Mouse (Mus musculus): ENCODE measurements around the gene Exoc3l2. TPM values are rescaled to one million over a fixed set of nuclear protein-coding genes. Genes with fewer than 3 reads are reported as not detected.

Gene Exoc3l2
- polyA plus RNA-seq, 1 experiment from 2014 or later = 2.5 TPM

Other genes with a start within 250 kb of the Exoc3l2 start
- 46.8 and 47.9 TPM in 2 replicates for gene Opa3, start 235.0 kb upstream of the Exoc3l2 start, polyA plus RNA-seq (2016; fragmentation: Nextera tagmentation; extraction: Ambion mirVana)
- 99.0 and 112 TPM in 2 replicates for gene Vasp, start 191.5 kb upstream of the Exoc3l2 start, polyA plus RNA-seq (2016; fragmentation: Nextera tagmentation; extraction: Ambion mirVana)
- gene Ppm1n, start 183.3 kb upstream of the Exoc3l2 start, polyA plus RNA-seq (2016; fragmentation: Nextera tagmentation; extraction: Ambion mirVana) = 0.13 TPM in 1 of 2 replicates, not detected in the other
- 22.4 and 26.0 TPM in 2 replicates for gene Rtn2, start 180.7 kb upstream of the Exoc3l2 start, polyA plus RNA-seq (2016; fragmentation: Nextera tagmentation; extraction: Ambion mirVana)
- gene Fosb, start 153.3 kb upstream of the Exoc3l2 start, polyA plus RNA-seq (2016; fragmentation: Nextera tagmentation; extraction: Ambion mirVana) = 0.24 and 0.27 TPM in 2 replicates
- gene Ercc1, start 118.6 kb upstream of the Exoc3l2 start, polyA plus RNA-seq (2016; fragmentation: Nextera tagmentation; extraction: Ambion mirVana) = 74.0 and 84.2 TPM in 2 replicates
- 23.2 and 27.8 TPM in 2 replicates for gene Cd3eap, start 103.8 kb upstream of the Exoc3l2 start, polyA plus RNA-seq (2016; fragmentation: Nextera tagmentation; extraction: Ambion mirVana)
- gene Ppp1r13l, start 103.6 kb upstream of the Exoc3l2 start, polyA plus RNA-seq (2016; fragmentation: Nextera tagmentation; extraction: Ambion mirVana) = 12.0 and 16.2 TPM in 2 replicates
- gene Ercc2, start 81.3 kb upstream of the Exoc3l2 start, polyA plus RNA-seq (2016; fragmentation: Nextera tagmentation; extraction: Ambion mirVana) = 19.2 and 19.3 TPM in 2 replicates
- 4.4 and 5.8 TPM in 2 replicates for gene Klc3, start 59.2 kb upstream of the Exoc3l2 start, polyA plus RNA-seq (2016; fragmentation: Nextera tagmentation; extraction: Ambion mirVana)
- gene Ckm, start 58.6 kb upstream of the Exoc3l2 start, polyA plus RNA-seq (2016; fragmentation: Nextera tagmentation; extraction: Ambion mirVana) = 3.6 and 9.8 TPM in 2 replicates
- 7.0 and 8.9 TPM in 2 replicates for gene Mark4, start 4.5 kb upstream of the Exoc3l2 start, polyA plus RNA-seq (2016; fragmentation: Nextera tagmentation; extraction: Ambion mirVana)
- 1.5 and 2.0 TPM in 2 replicates for gene Bloc1s3, start 45.0 kb downstream of the Exoc3l2 start, polyA plus RNA-seq (2016; fragmentation: Nextera tagmentation; extraction: Ambion mirVana)
- gene Trappc6a, start 45.1 kb downstream of the Exoc3l2 start, polyA plus RNA-seq (2016; fragmentation: Nextera tagmentation; extraction: Ambion mirVana) = 95.3 and 107 TPM in 2 replicates
- 0.09 and 0.14 TPM in 2 replicates for gene Nkpd1, start 54.5 kb downstream of the Exoc3l2 start, polyA plus RNA-seq (2016; fragmentation: Nextera tagmentation; extraction: Ambion mirVana)
- gene Ppp1r37, start 99.7 kb downstream of the Exoc3l2 start, polyA plus RNA-seq (2016; fragmentation: Nextera tagmentation; extraction: Ambion mirVana) = 17.9 and 30.0 TPM in 2 replicates
- 0.41 and 0.69 TPM in 2 replicates for gene Zfp296, start 114.0 kb downstream of the Exoc3l2 start, polyA plus RNA-seq (2016; fragmentation: Nextera tagmentation; extraction: Ambion mirVana)
- gene Gemin7, start 114.3 kb downstream of the Exoc3l2 start, polyA plus RNA-seq (2016; fragmentation: Nextera tagmentation; extraction: Ambion mirVana) = 149 and 182 TPM in 2 replicates
- 38.7 and 47.6 TPM in 2 replicates for gene Clasrp, start 141.2 kb downstream of the Exoc3l2 start, polyA plus RNA-seq (2016; fragmentation: Nextera tagmentation; extraction: Ambion mirVana)
- gene Relb, start 166.1 kb downstream of the Exoc3l2 start, polyA plus RNA-seq (2016; fragmentation: Nextera tagmentation; extraction: Ambion mirVana) = 3.3 and 3.8 TPM in 2 replicates
- 94.1 and 101 TPM in 2 replicates for gene Clptm1, start 201.7 kb downstream of the Exoc3l2 start, polyA plus RNA-seq (2016; fragmentation: Nextera tagmentation; extraction: Ambion mirVana)
- gene Apoc2, start 214.6 kb downstream of the Exoc3l2 start, polyA plus RNA-seq (2016; fragmentation: Nextera tagmentation; extraction: Ambion mirVana) = 10.8 TPM in 1 of 2 replicates, not detected in the other
- 0.46 TPM in 1 of 2 replicates, not detected in the other for gene Gm44805, start 218.1 kb downstream of the Exoc3l2 start, polyA plus RNA-seq (2016; fragmentation: Nextera tagmentation; extraction: Ambion mirVana)
- gene Apoc4, start 218.1 kb downstream of the Exoc3l2 start, polyA plus RNA-seq (2016; fragmentation: Nextera tagmentation; extraction: Ambion mirVana) = 0.65 TPM in 1 of 2 replicates, not detected in the other
- gene Apoc1, start 229.3 kb downstream of the Exoc3l2 start, polyA plus RNA-seq (2016; fragmentation: Nextera tagmentation; extraction: Ambion mirVana) = 5.4 and 19.9 TPM in 2 replicates
- 326 and 523 TPM in 2 replicates for gene Apoe, start 235.9 kb downstream of the Exoc3l2 start, polyA plus RNA-seq (2016; fragmentation: Nextera tagmentation; extraction: Ambion mirVana)